Mouse (Mus musculus) C2C12 (cell line): Measurements from ENCODE around the gene Specc1. TPM values are rescaled to one million over a fixed set of nuclear protein-coding genes. Genes with fewer than 3 reads are reported as not detected.

Experiments
- H3K27me3 ChIP-seq: one replicate; pipeline ENCODE4 v1.6.1; 2011; ENCODE audit not compliant: control insufficient read depth, insufficient read depth, insufficient read length
- H3K36me3 ChIP-seq: one replicate; pipeline ENCODE4 v1.6.1; 2011; ENCODE audit not compliant: control insufficient read depth, insufficient read depth
- H3K4me3 ChIP-seq: one replicate; pipeline ENCODE4 v1.5.1; 2011; ENCODE audit warnings: mild to moderate bottlenecking, control low read depth; ENCODE audit not compliant: poor library complexity, insufficient read depth, severe bottlenecking
- H3K79me2 ChIP-seq: one replicate; pipeline ENCODE4 v1.6.1; 2011; ENCODE audit not compliant: control insufficient read depth, insufficient read depth
- H3K79me3 ChIP-seq: one replicate; pipeline ENCODE4 v1.6.1; 2011; ENCODE audit warnings: low read depth, control low read depth
- H3ac ChIP-seq: one replicate; pipeline ENCODE3; 2011; ENCODE audit warnings: low read depth; ENCODE audit not compliant: control insufficient read depth, insufficient read length
- CEBPB ChIP-seq: IDR thresholded peaks from one replicate; pipeline ENCODE4 v1.6.1; 2011; ENCODE audit warnings: low read depth, mild to moderate bottlenecking, control low read depth, moderate library complexity
- CTCF ChIP-seq: IDR thresholded peaks from one replicate; pipeline ENCODE4 v1.5.1; 2011; ENCODE audit not compliant: control insufficient read depth, insufficient read depth, insufficient read length
- FOSL1 ChIP-seq: IDR thresholded peaks from one replicate; pipeline ENCODE4 v1.8.0; 2011; ENCODE audit warnings: mild to moderate bottlenecking, low read length; ENCODE audit not compliant: poor library complexity, insufficient read depth, severe bottlenecking
- MAX ChIP-seq: IDR thresholded peaks from one replicate; pipeline ENCODE4 v1.6.1; 2011; ENCODE audit warnings: mild to moderate bottlenecking, control low read depth
- MYOD1 ChIP-seq: IDR thresholded peaks from one replicate; pipeline ENCODE4 v1.6.1; 2011; ENCODE audit warnings: low read depth; ENCODE audit not compliant: control insufficient read depth, insufficient read length
- MYOG ChIP-seq: IDR thresholded peaks from one replicate; pipeline ENCODE4 v1.6.1; 2011; ENCODE audit not compliant: control insufficient read depth, insufficient read length; ENCODE audit errors: extremely low read depth
- USF1 ChIP-seq: IDR thresholded peaks from one replicate; pipeline ENCODE4 v1.6.1; 2011; ENCODE audit warnings: low read depth, mild to moderate bottlenecking, control low read depth, moderate library complexity
- long read RNA-seq, 2 experiments: library from polyadenylated mRNA; unstranded; transcript quantifications; one replicate each; pipeline ENCODE4 v2.0.0; 2019 to 2020
- polyA plus RNA-seq: library from polyadenylated mRNA; unstranded; fragments of >200 nt; fragmentation: generic; extraction: Trizol; gene quantifications from one replicate; pipeline ENCODE4 v1.2.1, GENCODE M21; 2012; ENCODE audit warnings: missing spikeins

Specc1 gene
- polyA plus RNA-seq, result 59.2 TPM
- long read RNA-seq, experiment 1, full-length matches to known transcripts, result 3 of 28 reads
- long read RNA-seq, experiment 1, partial matches to known transcripts, result 7 of 28 reads
- long read RNA-seq, experiment 1, other reads (novel, unspliced or antisense), result 18 of 28 reads
- long read RNA-seq, experiment 2, full-length matches to known transcripts, result 73 of 448 reads
- long read RNA-seq, experiment 2, partial matches to known transcripts, result 61 of 448 reads
- long read RNA-seq, experiment 2, other reads (novel, unspliced or antisense), result 314 of 448 reads

GRCm38 (mm10) chr11:61956572-61957295 is at the start of gene Specc1:
Specc1 (plus strand) TSS chr11:61956763.
- Histone ChIP-seq H3K79me2 (no peaks in the 10 kb centered on the region), H3ac (peak within 1 kb of the TSS; percentile 57), H3K36me3 (no peaks in the 10 kb centered on the region), H3K27me3 (no peaks in the 10 kb centered on the region), H3K79me3 (no peaks in the 10 kb centered on the region), H3K4me3 (peak within 1 kb of the TSS; percentile 25)
- TF ChIP-seq FOSL1 (no peak), USF1 (no peak), CEBPB (no peak), CTCF (peak; percentile 96)

GRCm38 (mm10) chr11:61908315-61908714 is 48.2 kb upstream of the Specc1 start:
- no peaks in the 10 kb centered on the region for H3K27me3 ChIP-seq
- H3K4me3 ChIP-seq, result no peak overlapping the region
- no peak for TF ChIP-seq FOSL1
- TF ChIP-seq MYOG, result no peak
- TF ChIP-seq CEBPB, result no peak
- TF ChIP-seq MYOD1, result no peak
- no peak for TF ChIP-seq USF1
- no peak for TF ChIP-seq CTCF
- no peak for TF ChIP-seq MAX
- no peaks in the 10 kb centered on the region for H3K79me3 ChIP-seq
- peaks cover 84% of the 10 kb centered on the region for H3K36me3 ChIP-seq
- peaks cover 17% of the 10 kb centered on the region for H3K79me2 ChIP-seq
- H3ac ChIP-seq, result no peak overlapping the region

- Histone ChIP-seq H3K79me2 (peaks cover 30% of the 10 kb centered on the region), H3K36me3 (peaks cover 43% of the 10 kb centered on the region), H3K4me3 (no peak overlapping the region), H3K79me3 (peaks cover 3% of the 10 kb centered on the region), H3K27me3 (no peaks in the 10 kb centered on the region), H3ac (no peak overlapping the region)
- TF ChIP-seq MYOG (no peak), FOSL1 (no peak), MAX (no peak), CTCF (no peak), USF1 (no peak), CEBPB (no peak), MYOD1 (no peak)
These were observed 36.9 kb upstream of the Specc1 start for GRCm38 (mm10) chr11:61919702-61920101.

- Histone ChIP-seq H3ac (no peak overlapping the region), H3K79me2 (peaks cover 53% of the 10 kb centered on the region), H3K27me3 (no peaks in the 10 kb centered on the region), H3K36me3 (peaks cover 33% of the 10 kb centered on the region), H3K79me3 (peaks cover 31% of the 10 kb centered on the region), H3K4me3 (no peak overlapping the region)
- TF ChIP-seq CTCF (no peak), MYOG (no peak), MAX (no peak), FOSL1 (no peak), USF1 (no peak), MYOD1 (no peak), CEBPB (no peak)
These were observed 33.3 kb upstream of the Specc1 start for GRCm38 (mm10) chr11:61923309-61923708.

GRCm38 (mm10) chr11:61929323-61930097 is 27.1 kb upstream of the Specc1 start:
- peaks cover 54% of the 10 kb centered on the region for H3K79me2 ChIP-seq
- H3K36me3 ChIP-seq, result peaks cover 13% of the 10 kb centered on the region
- peak overlapping the region; percentile 96 for H3K4me3 ChIP-seq
- peak overlapping the region; percentile 78 for H3ac ChIP-seq
- H3K79me3 ChIP-seq, result peaks cover 41% of the 10 kb centered on the region
- no peaks in the 10 kb centered on the region for H3K27me3 ChIP-seq
- TF ChIP-seq MYOD1 (no peak), CTCF (no peak), CEBPB (no peak), FOSL1 (no peak), MAX (no peak), USF1 (no peak), MYOG (no peak)
